ENCODE assay signal across 1 mouse cellular context in the genomic region with DNA sequence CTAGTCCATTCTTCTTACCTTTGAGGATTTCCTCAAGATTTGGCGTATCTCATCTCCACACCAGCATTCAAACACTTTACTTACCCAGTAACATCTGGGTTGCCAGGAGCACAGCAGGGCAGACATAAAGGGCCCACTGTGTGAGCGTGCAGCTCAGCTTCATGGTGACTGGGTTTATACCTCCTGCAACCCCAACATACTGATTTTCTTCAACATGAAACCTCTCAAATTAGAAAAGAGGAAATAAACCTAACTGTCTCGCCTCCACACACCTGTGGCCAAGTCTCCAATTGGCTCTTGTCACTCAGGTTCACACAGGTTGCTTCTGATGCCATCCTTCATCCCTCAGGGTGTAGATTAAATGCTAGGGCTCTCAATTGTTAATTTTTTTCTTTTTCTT.
A peak's percentile ranks its signal among the peaks of the same experiment; 100 is the strongest.
TF ChIP-seq lines count a peak whose summit lies in the region.

A gene (minus strand): TSS at position 206 of the 400 bp plus-strand sequence.

TF ChIP-seq in CH12.LX, 34 proteins besides CTCF, POLR2A, EP300 and RAD21 (continued from another document):
- no peak for TF ChIP-seq E2F4 (IDR thresholded peaks at IDR 0.05; ENCODE audit: insufficient replicate concordance, low read depth, low read length)
- no peak for TF ChIP-seq MXI1 (IDR thresholded peaks at IDR 0.05; ENCODE audit: low read depth, low read length)
- TF ChIP-seq GABPA (IDR thresholded peaks at IDR 0.05; ENCODE audit: insufficient replicate concordance, low read depth, low read length), result no peak
- peak; percentile 44; the same call in 1 of the 2 replicates for TF ChIP-seq SIN3A (IDR thresholded peaks at IDR 0.05; ENCODE audit: low read length)
- TF ChIP-seq ZNF384 (IDR thresholded peaks at IDR 0.05; ENCODE audit: low read depth, low read length), result no peak
- peak; percentile 67; the same call in 1 of the 2 replicates for TF ChIP-seq MEF2A (IDR thresholded peaks at IDR 0.05; ENCODE audit: borderline replicate concordance, low read depth, low read length)
- TF ChIP-seq CHD2 (IDR thresholded peaks at IDR 0.05; ENCODE audit: low read length), result no peak
- TF ChIP-seq ZMIZ1 (IDR thresholded peaks at IDR 0.05; ENCODE audit: low read depth, low read length), result no peak; the same call in 1 of the 2 replicates
- no peak for TF ChIP-seq USF1 (IDR thresholded peaks at IDR 0.05; ENCODE audit: low read depth, low read length)
- no peak for TF ChIP-seq NRF1 (IDR thresholded peaks at IDR 0.05; ENCODE audit: low read depth, low read length)
- TF ChIP-seq PAX5 (IDR thresholded peaks at IDR 0.05; ENCODE audit: low read length), result no peak
- TF ChIP-seq UBTF (IDR thresholded peaks at IDR 0.05; ENCODE audit: low read depth, low read length), result no peak
- no peak for TF ChIP-seq POLR2AphosphoS2 (IDR thresholded peaks at IDR 0.05; ENCODE audit: low read depth, low read length)
- TF ChIP-seq ZC3H11A (IDR thresholded peaks at IDR 0.05; ENCODE audit: low read depth, low read length), result no peak
